Mouse (Mus musculus) natural killer cell, adult 2 months (primary cell): ENCODE results near the gene Rtp2.
"Not testable (repeated sequence)": the region's sequence is repeated elsewhere in the genome, so short reads cannot be mapped to it uniquely, and the experiment has no call there.

Experiments
- DNase-seq, 2 experiments: peaks; one replicate each; pipeline ENCODE4 v3.0.0; 2022; ENCODE audit warnings: low spot score in 2 of 2

Rtp2 gene

DNA sequence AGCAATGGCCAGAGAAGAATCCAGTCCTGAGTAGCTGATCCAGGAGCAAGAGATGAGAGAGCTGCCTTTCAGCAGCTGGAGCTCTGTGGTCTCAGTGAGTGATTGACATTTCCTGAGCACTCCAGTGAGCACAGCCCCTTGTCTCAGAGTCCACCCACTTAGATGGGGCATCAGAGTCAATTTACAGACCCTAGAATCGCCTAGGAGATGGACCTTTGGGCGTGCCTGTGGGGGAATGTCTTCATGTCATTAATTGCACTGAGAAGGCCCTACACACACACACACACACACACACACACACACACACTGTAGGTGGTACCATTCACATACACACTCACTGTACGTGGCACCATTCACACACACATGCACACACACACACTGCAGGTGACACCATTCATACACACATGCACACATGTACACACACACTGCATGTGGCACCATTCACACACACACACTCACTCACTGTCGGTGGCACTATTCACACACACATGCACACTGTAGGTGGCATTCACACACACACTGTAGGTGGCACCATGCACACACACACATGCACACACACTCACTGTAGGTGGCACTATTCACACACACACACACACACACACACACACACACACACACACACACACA lies 20.0 kb upstream of the Rtp2 start:
- no peak for DNase-seq

DNA sequence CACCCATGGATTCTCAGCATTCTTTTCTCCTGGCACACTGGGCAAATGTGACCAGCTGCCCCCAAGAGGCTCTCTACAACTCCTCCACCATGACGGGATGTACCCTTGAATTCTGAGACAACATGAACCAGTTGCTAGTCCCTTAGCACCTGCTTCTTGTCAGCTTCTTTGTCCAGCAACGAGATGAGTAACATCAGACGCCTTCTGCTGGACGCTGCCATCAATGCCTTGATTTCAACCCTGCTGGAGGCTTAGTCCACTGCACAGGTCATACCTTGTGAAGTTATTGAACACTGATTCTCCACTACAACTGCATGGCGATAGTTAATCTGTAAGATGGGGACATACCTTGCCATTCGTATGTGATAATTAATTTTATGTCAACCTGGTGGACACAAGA lies 15.5 kb upstream of the Rtp2 start:
- DNase-seq = no peak

DNA sequence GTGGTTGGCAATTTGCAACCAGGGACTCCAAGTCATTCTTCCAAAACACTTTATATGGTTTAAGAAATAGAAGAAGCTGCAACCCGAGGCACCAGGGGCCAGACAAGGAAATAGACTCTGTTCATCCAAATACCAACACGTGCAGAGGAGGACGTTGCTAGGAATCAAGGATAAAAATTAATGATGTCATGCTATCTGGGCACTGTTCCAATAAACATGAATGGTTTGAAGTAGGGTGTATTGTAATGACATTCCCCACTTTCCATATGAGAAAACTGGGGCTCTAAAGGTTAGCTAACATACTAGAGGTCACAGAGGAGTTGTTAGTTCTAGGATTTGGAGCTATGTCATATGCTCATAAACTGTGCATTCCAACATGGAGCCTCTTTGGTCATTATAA lies 12.6 kb upstream of the Rtp2 start:
- DNase-seq = no peak

DNA sequence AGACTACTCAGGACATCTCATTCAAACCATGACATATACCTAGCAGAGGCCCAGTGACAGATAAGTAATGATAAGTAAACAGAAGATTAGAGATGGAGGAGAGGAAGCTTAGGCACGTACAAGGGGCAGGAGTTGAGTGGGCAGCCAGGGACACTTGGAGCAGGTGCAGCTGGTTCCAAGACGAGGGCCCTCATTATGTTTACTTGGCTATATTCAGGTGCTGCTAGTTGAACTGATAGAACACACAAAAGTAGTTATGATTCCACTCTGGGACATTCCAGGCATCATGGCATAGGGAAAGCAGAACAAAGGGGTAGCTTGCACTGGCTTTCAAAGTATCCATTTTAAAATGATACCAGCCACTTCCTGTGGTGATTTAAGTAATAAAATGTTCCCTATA lies 2.2 kb upstream of the Rtp2 start:
- DNase-seq = no peak

DNA sequence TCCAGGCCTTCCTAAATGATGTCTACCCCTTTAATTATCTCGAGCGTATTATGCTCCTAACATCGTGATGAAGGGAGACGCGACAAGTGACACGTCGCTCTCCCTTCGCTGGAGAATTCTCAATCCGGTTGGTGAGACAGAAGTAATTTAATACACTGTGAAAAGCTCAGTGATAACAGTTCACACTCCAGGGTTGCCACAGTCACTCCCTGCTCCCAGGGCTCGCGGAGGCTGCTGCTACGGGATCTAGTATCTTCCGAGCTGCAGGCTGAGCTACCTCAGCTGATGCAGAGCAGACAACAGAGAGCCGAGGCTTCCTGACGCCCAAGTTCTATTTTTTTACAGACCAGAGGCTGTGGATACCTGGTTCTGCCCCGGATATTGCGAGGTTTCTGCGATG lies 919 bp downstream of the Rtp2 start:
- no peak for DNase-seq

DNA sequence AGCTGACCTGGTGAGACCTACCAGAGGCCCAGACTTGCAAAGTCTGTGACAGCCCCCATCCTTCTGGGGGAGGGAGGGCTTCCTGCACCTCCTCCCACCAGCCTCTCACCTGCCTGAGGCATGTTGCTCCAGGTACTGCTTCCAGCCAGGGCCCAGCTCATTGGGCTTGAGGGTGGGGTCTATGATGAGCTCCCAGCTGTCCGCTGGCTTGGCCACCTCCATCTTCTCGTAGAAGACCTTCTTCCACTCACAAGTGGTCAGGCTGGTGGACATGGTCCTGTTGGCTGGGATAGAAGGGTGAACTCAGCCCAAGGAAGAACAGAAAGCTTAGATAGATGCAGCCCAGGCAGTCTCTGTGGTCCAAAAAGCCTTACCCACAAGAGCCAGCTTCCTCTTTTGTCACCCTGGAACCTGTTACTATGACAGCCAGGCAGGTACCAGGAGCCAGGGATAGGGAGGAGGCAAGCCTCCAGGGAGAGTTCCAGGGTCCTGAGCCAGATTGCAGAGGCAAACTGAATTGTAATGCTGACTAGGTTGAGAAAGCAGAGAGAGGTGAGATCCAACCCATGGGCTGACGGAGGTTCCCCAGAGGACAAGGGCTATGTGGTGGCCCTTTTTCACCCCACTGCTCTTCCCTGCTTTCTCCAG lies 1.6 kb downstream of the Rtp2 start:
- no peak for DNase-seq

DNA sequence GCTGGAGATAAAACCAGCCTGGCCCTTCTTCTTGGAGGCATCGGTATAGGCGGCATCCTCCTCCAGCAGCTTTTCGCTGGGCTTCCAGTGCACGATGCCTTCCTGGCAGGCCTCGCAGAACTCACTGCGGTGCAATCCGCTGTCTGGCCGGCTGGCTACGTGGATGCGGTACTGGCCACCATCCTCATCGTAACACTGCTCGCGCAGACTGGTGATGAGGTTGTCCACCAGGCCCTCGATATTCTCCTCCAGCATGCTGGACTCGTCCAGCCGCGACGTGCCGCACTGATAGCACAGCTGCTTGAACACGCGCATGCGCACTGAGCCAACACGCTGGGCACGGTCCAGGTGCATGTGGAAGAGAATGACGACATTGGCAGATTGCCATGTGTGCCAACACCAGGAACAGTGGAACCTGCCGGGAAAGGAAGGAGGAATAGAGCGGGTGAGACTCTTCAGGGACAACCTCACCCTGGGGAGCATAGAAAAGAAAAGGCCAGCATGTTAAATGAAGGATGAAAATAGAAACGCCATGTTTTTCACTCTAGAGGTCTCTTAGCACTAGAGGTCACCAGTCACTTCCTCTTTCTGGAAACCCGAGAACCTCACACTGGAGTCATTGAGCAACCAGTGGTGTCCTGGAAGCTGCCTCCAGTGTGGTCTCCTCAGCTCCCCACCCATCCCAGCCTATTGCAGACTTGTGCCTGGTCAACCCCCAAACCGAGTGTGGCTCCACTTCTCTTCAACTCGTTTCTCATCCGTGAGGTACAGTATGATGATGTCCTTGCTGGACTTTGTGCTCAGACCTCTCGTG lies 4.7 kb downstream of the Rtp2 start:
- no peak for DNase-seq

DNA sequence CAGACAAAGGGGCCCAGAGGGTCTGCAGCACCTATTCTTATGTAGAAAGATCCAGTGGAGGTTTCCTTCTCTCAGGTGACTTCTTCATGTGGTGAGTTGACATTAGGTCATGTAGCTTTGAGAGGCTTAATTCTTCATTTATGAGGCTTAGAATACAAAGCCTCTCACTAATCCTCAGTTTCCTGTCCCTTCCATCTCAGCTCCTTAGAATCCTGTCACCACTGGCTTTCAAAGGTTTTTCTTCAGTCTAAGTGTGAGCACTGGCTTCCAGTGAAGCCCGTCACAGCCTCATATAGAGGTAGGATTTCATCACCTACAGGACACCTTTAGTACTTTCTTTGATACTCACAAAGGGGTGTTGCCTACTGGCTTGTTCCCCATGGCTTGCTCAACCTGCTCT lies 9.3 kb downstream of the Rtp2 start:
- DNase-seq = no peak

DNA sequence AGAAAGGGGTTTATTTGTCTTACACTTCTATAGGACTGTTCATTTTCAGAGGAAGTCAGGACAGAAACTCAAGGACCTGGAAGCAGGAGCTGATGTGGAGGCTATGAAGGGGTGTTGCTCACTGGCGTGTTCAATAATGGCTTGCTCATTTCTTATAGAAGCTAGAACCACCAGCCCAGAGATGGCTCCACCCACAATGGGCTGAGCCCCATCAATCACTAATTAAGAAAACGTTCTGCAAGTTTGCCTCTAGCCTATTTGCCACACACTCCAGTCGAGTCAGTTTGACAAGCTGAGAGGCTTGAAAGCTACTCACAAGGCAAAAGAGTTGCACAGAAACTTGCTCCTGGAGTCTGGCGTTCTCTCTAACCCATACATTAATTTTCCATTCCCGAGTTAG lies 10.5 kb downstream of the Rtp2 start:
- DNase-seq = no peak

DNA sequence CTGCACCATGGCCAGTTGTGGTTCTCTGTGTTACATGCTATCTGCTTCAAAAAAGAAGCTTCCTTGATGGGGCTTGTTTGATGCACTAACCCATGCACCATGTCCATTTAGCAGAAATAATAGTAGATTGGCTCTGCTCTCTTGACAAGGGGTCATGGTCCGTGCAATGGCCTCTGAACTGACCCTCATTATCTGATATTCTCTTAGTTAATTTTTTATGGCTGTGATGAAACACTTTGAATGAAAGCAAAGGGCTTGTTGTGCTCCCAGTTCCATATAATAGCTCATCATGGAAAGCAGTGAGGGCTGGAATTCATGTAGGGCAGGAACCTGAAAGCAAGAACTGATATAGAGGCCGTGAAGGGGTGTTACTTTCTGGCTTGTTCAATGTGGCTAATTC lies 12.8 kb downstream of the Rtp2 start:
- DNase-seq = no peak

DNA sequence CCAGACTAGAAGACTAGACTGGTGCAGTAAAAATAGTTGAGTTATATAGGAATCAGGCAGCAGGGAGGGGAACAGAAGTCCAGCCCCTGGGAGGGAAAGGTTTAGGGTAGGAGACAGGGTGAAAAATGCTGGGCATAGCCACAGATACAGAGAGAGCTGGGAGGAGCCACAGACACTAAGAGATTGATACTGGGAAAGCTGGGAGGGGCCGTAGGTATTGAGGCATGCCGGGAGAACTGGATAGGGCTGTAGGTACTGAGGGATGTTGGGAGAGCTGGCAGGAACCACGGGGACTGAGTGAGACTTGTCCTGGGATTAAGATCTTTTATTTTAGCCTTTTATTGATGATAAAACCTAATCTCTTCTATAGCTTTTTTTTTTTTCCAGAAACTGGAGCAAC lies 18.8 kb downstream of the Rtp2 start:
- no peak for DNase-seq

DNA sequence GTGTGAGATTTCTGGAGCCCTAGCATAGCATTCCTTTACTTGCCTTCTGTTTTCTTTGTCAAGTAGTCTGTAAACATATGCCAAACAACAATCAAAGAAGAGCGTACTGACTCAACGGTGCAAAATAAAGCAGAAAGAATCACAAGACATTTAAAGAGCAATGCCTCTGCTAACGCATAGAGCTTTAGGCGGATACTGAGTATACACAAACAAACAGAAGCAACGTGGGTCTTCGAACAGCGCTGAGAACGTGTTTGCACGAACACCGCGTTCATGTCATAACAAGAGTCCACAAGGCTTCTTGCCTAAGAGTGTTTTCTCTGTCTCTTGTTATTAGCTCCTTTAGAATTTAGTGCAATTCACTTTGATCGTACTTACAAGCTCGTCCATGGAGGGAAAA lies 19.5 kb downstream of the Rtp2 start:
- no peak for DNase-seq

DNA sequence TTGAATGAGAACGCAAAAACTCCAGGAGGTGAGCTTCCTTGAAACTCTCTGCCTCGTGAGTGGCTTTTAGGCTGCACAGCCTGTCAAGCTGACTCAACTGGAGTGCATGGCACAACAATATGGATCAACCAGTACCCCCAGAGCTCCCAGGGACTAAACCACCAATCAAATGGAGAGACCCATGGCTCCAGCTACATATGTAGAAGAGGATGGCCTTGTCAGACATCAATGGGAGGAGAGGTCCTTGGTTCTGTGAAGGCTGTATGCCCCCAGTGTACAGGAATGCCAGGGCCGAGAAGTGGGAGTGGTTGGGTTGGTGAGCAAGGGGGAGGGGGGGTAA lies 23.2 kb downstream of the Rtp2 start:
- DNase-seq = not testable (repeated sequence)

DNA sequence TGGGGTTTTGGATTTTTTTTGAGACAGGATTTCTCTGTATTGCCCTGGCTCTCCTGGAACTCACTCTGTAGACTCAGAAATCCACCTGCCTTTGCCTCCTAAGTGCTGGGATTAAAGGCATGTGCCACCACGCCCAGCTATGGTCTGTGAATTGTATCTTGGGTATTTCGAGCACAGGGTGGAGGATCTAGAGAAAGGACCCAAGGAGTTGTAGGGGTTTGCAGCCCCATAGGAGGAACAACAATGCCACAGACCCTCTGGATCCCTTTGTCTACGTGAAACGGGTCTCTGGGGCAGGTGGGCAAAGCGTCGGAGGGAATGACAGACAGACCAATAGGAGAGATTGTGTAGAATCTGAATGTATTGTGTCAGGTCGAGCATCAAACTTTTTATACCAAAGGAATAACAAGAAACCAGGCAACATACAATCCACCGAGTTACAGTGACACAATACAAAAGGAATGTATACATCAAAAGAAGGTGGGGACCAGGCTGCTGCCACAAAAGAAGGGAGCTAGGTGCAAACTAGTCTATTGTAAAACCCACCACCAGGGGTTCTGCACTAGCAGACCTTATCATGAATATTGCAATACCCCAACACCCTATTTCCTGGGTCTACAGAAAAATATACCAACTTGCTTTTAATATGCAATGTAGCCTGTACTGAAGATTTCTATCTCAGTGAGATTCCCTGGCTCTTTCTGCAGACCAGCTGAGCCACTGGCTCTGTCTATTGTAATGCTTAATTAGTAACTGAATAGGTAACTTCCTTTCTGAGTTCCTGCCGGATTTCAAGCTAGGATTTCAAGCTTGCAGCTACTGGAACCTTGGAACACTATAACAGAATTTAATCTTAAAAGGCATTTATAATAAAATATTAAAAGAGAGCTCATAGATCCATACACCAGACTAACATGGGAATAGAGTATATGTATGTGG lies 23.8 kb downstream of the Rtp2 start:
- not testable (repeated sequence) for DNase-seq

DNA sequence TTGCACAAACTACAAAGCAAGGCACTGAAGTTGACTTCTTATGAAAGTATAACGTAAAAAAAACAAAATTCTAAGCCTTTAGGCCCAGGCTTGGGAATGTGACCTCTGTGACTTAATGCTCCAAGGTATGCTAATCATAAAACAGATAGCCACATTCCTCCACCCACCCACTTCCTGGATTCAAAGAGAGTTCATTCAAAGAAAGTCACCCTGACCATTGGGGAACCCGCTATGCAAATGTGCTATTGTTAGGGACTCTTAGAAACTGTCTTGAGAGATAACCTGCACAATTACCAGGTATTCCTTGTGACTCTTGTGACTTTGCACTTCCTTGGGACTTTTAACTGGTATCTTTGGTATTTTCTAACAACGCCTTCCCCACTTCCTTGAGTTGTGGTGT lies 25.6 kb downstream of the Rtp2 start:
- DNase-seq = not testable (repeated sequence)

DNA sequence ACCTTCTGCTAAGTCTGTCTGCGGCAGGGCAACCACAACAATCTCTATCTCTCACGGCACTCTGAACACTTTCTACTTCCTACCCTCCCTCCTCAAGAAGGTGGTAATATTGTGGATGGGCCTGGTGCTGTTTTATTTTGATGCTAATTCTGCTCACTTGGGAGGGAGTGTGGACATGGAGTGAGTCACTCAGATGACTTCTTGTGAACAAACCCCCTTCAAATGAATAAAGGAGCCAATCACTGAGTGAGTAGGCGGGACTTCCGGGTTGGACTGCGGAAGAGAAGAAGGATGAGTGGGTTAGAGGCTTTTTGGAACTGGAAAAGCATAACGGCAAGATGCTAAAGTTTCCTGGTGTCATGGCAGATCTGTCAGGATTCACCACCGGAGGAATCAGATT lies 30.8 kb downstream of the Rtp2 start:
- DNase-seq = no peak

DNA sequence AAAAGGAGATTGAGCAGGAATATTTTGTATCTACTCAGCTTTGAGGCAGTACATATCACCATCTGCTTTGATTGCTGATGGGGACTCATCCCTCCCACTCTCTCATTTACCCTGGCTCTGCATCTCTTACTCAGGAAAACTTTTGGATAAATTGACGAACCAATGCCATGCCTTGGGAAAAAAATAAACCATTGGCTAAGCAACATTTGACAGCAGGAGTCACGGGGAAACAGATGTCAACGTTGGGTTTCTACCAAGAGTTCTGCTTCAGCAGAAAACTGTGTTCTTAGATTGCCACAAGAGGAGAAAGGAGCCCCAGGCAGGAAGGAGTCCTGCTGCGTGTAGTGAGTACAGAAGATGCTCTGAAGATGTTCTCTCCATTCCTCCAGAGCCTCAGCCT lies 32.1 kb downstream of the Rtp2 start:
- no peak for DNase-seq

DNA sequence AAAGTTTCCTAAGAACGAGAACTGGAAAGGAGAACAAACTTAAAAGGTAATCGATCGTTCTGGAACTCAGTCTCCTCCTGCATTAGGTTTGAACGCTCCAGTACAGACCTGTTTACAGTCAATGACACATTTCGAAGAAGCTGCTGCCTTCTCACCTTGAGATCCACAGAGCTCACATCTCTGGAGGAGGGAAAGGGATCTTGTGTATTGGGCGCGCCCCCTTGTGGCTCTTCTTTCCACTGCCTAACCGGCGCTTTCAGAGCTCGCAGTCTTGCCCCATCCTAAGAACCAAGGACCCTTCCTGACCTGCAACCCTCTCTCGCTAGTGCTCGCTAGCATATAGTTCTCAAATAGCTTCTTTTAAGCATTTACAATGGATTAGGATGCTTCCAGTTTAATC lies 33.4 kb downstream of the Rtp2 start:
- peak; percentile 28 to 65 for DNase-seq

DNA sequence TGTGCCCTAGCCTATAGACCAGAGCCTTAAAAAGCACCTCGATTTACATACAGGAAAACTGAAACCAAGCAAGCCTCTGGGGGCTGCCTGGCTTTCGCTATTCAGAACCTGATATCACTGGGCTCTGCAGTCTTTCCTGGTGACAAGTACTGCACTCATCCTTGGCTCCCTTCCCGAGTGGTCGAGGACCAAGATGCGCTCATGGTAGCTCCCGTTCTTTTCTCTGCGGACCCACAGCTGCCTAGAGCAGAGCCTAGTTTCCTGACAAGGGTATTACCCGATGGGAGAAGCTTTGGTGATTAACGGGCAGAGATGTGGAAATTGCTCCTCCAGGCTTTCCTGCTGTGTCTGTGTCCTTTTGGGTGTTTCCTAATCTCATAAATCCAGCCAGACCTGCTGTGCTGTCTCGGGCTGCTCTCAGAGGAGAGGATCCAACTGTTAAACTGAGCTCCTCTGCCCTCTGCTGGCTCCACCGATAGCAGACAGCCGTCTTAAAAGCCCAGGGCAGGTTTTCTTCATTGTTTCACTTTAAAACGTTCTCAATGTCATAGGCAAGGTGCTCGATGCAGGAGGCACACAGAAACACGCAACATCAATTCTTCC lies 34.1 kb downstream of the Rtp2 start:
- DNase-seq = peak; percentile 5 to 51

DNA sequence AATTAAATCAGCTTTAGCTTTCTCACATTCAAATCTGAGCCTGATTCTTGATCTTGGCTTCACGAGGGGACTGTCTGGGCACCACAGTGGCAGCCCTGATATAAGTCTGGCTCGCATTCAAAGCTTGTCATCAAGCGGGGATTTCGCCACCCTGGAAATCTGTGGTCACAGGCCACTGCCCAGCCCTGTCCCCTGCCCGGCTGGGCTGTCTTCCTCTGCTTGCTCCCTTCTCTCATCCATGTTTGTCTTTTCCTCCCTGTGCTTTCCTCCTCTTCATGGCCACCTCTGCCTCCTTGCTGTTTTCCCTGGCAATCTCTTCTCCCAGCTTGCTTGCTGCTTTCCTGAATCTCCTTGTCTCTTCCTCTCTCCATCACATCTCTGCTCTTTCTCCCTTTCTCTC lies 34.7 kb downstream of the Rtp2 start:
- no peak for DNase-seq

DNA sequence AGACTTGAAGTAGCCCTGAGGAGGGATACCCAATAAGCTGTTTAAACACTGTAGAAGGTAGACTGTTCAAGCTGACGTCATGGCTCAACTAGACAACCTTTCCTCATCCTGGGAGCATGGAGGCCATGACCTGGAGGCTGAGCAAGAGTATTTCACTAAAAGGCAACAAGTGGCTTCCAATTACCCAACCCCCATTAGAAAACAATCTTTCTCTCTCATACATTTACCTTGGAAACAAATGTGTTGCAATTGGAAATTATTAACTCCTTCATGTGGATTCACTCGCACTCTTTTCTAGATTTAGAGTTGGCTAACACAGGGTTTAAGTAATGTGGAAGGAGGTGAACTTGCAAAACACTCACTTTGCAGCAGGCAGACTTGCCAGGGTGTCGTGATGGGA lies 37.1 kb downstream of the Rtp2 start:
- no peak for DNase-seq

DNA sequence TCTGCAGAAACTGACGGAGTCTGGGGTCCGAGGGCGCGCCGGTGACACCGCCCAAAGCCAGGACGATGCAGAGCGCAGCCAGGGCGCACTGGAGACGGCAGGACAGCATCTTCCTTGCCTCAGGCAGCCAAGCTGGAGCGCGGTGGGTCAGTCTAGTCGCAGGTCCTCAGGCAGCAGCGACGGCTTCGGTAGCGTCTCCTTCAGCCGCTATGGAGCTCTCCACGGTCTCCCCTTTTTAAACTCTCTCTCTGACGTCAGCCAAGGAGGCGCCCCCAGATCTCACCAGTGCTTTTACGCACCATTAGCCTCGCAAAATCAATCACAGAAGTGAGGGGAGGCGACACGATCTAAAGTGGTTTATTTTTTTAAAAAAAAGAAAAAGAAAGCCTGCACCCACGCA lies 41.6 kb downstream of the Rtp2 start, which contains the start of gene Sst:
Gene Sst, minus strand, starts transcription at position 323 of the 400 bp plus-strand sequence.
- no peak for DNase-seq
